Mouse (Mus musculus): ENCODE measurements around the gene Taf3. TPM values are rescaled to one million over a fixed set of nuclear protein-coding genes. Genes with fewer than 3 reads are reported as not detected.
A peak's percentile ranks its signal among the peaks of the same experiment; 100 is the strongest.

Gene Taf3
- total and polyA plus RNA-seq, 3 experiments: 5.5 to 30.8 (median 20.8) TPM

GRCm38 (mm10) chr2:10080310-10081010 lies 32.1 kb upstream of the Taf3 start, which contains the start of the genes Atp5c1 and Kin:
Gene Atp5c1 (minus strand): TSS chr2:10080510.
Gene Kin (plus strand): TSS chr2:10080593.
- Histone ChIP-seq H3K4me1 (ENCODE audit: insufficient read depth, low read depth, low read length) (peaks cover 55% of the 10 kb centered on the region), H3K36me3 (replicated peaks) (peaks cover 61% of the 10 kb centered on the region), H3K9me3 (replicated peaks) (no peaks in the 10 kb centered on the region), H3K4me3 (ENCODE audit: low read depth, low read length) (peak within 1 kb of the TSS; percentile 99), H3K27me3 (ENCODE audit: insufficient read depth, low read length) (no peaks in the 10 kb centered on the region)
- ATAC-seq (ENCODE audit: extremely low read depth, insufficient number of reproducible peaks, low FRiP score, poor library complexity, severe bottlenecking) (peak; percentile 87), DNase-seq (ENCODE audit: low spot score) (peak; percentile 94)
- no peak for TF ChIP-seq TAL1 (conservative IDR thresholded peaks at IDR 0.05; ENCODE audit: low read depth, low read length)
- no peak for TF ChIP-seq GATA2 (IDR thresholded peaks at IDR 0.05; ENCODE audit: borderline replicate concordance, low read depth, low read length)
- no peak for TF ChIP-seq CTCF (IDR thresholded peaks at IDR 0.05; ENCODE audit: low read depth, low read length)
- TF ChIP-seq GATA1 (IDR thresholded peaks at IDR 0.05; ENCODE audit: borderline replicate concordance, low read length): no peak

GRCm38 (mm10) chr2:10079745-10080309 lies 31.4 kb upstream of the Taf3 start:
- H3K27me3 ChIP-seq (ENCODE audit: insufficient read depth, low read length): no peaks in the 10 kb centered on the region
- peaks cover 61% of the 10 kb centered on the region for H3K36me3 ChIP-seq (replicated peaks)
- no peaks in the 10 kb centered on the region for H3K9me3 ChIP-seq (replicated peaks)
- peaks cover 57% of the 10 kb centered on the region for H3K4me1 ChIP-seq (ENCODE audit: insufficient read depth, low read depth, low read length)
- TF ChIP-seq CTCF (IDR thresholded peaks at IDR 0.05; ENCODE audit: low read depth, low read length): no peak
- TF ChIP-seq GATA1 (IDR thresholded peaks at IDR 0.05; ENCODE audit: borderline replicate concordance, low read length): no peak
- TF ChIP-seq GATA2 (IDR thresholded peaks at IDR 0.05; ENCODE audit: borderline replicate concordance, low read depth, low read length): no peak
- TF ChIP-seq TAL1 (conservative IDR thresholded peaks at IDR 0.05; ENCODE audit: low read depth, low read length): no peak
- TF ChIP-seq POLR2AphosphoS5 (IDR thresholded peaks at IDR 0.05; ENCODE audit: insufficient replicate concordance, low read depth, low read length): no peak
- ATAC-seq (ENCODE audit: extremely low read depth, insufficient number of reproducible peaks, low FRiP score, poor library complexity, severe bottlenecking) (no peak), DNase-seq (ENCODE audit: low spot score) (peak; percentile 39)
- H3K4me3 ChIP-seq (ENCODE audit: low read depth, low read length): peak overlapping the region; percentile 99

GRCm38 (mm10) chr2:10076675-10077074 lies 28.3 kb upstream of the Taf3 start:
- ATAC-seq (ENCODE audit: extremely low read depth, insufficient number of reproducible peaks, low FRiP score, poor library complexity, severe bottlenecking) (no peak), DNase-seq (ENCODE audit: low spot score) (no peak)
- H3K4me1 ChIP-seq (ENCODE audit: insufficient read depth, low read depth, low read length): peaks cover 67% of the 10 kb centered on the region
- H3K27me3 ChIP-seq (ENCODE audit: insufficient read depth, low read length): no peaks in the 10 kb centered on the region
- no peak overlapping the region; the same call in 1 of the 2 replicates for H3K4me3 ChIP-seq (ENCODE audit: low read depth, low read length)
- TF ChIP-seq POLR2AphosphoS5 (IDR thresholded peaks at IDR 0.05; ENCODE audit: insufficient replicate concordance, low read depth, low read length) (no peak), CTCF (IDR thresholded peaks at IDR 0.05; ENCODE audit: low read depth, low read length) (no peak), TAL1 (conservative IDR thresholded peaks at IDR 0.05; ENCODE audit: low read depth, low read length) (no peak), GATA2 (IDR thresholded peaks at IDR 0.05; ENCODE audit: borderline replicate concordance, low read depth, low read length) (no peak), GATA1 (IDR thresholded peaks at IDR 0.05; ENCODE audit: borderline replicate concordance, low read length) (no peak)
- H3K36me3 ChIP-seq (replicated peaks): peaks cover 66% of the 10 kb centered on the region
- no peaks in the 10 kb centered on the region for H3K9me3 ChIP-seq (replicated peaks)

GRCm38 (mm10) chr2:10074470-10074869 lies 26.1 kb upstream of the Taf3 start:
- DNase-seq (ENCODE audit: low spot score) (no peak), ATAC-seq (ENCODE audit: extremely low read depth, insufficient number of reproducible peaks, low FRiP score, poor library complexity, severe bottlenecking) (no peak)
- Histone ChIP-seq H3K4me1 (ENCODE audit: insufficient read depth, low read depth, low read length) (peaks cover 67% of the 10 kb centered on the region), H3K36me3 (replicated peaks) (peaks cover 82% of the 10 kb centered on the region), H3K27me3 (ENCODE audit: insufficient read depth, low read length) (no peaks in the 10 kb centered on the region), H3K9me3 (replicated peaks) (no peaks in the 10 kb centered on the region), H3K4me3 (ENCODE audit: low read depth, low read length) (no peak overlapping the region)
- TF ChIP-seq TAL1 (conservative IDR thresholded peaks at IDR 0.05; ENCODE audit: low read depth, low read length) (no peak), GATA1 (IDR thresholded peaks at IDR 0.05; ENCODE audit: borderline replicate concordance, low read length) (no peak), CTCF (IDR thresholded peaks at IDR 0.05; ENCODE audit: low read depth, low read length) (no peak), GATA2 (IDR thresholded peaks at IDR 0.05; ENCODE audit: borderline replicate concordance, low read depth, low read length) (no peak), POLR2AphosphoS5 (IDR thresholded peaks at IDR 0.05; ENCODE audit: insufficient replicate concordance, low read depth, low read length) (no peak)

- no peak for DNase-seq (ENCODE audit: low spot score)
- no peak for TF ChIP-seq POLR2AphosphoS5 (IDR thresholded peaks at IDR 0.05; ENCODE audit: insufficient replicate concordance, low read depth, low read length)
- no peak for TF ChIP-seq CTCF (IDR thresholded peaks at IDR 0.05; ENCODE audit: low read depth, low read length)
- no peak for TF ChIP-seq TAL1 (conservative IDR thresholded peaks at IDR 0.05; ENCODE audit: low read depth, low read length)
- no peak for TF ChIP-seq GATA1 (IDR thresholded peaks at IDR 0.05; ENCODE audit: borderline replicate concordance, low read length)
- TF ChIP-seq GATA2 (IDR thresholded peaks at IDR 0.05; ENCODE audit: borderline replicate concordance, low read depth, low read length): no peak
- Histone ChIP-seq H3K4me1 (ENCODE audit: insufficient read depth, low read depth, low read length) (peaks cover 48% of the 10 kb centered on the region), H3K27me3 (ENCODE audit: insufficient read depth, low read length) (no peaks in the 10 kb centered on the region), H3K36me3 (replicated peaks) (peaks cover 92% of the 10 kb centered on the region), H3K9me3 (replicated peaks) (no peaks in the 10 kb centered on the region), H3K4me3 (ENCODE audit: low read depth, low read length) (no peak overlapping the region)
- ATAC-seq (ENCODE audit: extremely low read depth, insufficient number of reproducible peaks, low FRiP score, poor library complexity, severe bottlenecking): no peak
These were observed 23.4 kb upstream of the Taf3 start for GRCm38 (mm10) chr2:10071751-10072150.

- Histone ChIP-seq H3K9me3 (replicated peaks) (no peaks in the 10 kb centered on the region), H3K4me1 (ENCODE audit: insufficient read depth, low read depth, low read length) (peaks cover under 1% of the 10 kb centered on the region; the same call in 1 of the 2 replicates), H3K4me3 (ENCODE audit: low read depth, low read length) (no peak overlapping the region), H3K36me3 (replicated peaks) (peaks cover 95% of the 10 kb centered on the region), H3K27me3 (ENCODE audit: insufficient read depth, low read length) (no peaks in the 10 kb centered on the region)
- ATAC-seq (ENCODE audit: extremely low read depth, insufficient number of reproducible peaks, low FRiP score, poor library complexity, severe bottlenecking) (no peak), DNase-seq (ENCODE audit: low spot score) (no peak)
- no peak for TF ChIP-seq CTCF (IDR thresholded peaks at IDR 0.05; ENCODE audit: low read depth, low read length)
- TF ChIP-seq TAL1 (conservative IDR thresholded peaks at IDR 0.05; ENCODE audit: low read depth, low read length): no peak
- no peak for TF ChIP-seq POLR2AphosphoS5 (IDR thresholded peaks at IDR 0.05; ENCODE audit: insufficient replicate concordance, low read depth, low read length)
- no peak for TF ChIP-seq GATA2 (IDR thresholded peaks at IDR 0.05; ENCODE audit: borderline replicate concordance, low read depth, low read length)
- TF ChIP-seq GATA1 (IDR thresholded peaks at IDR 0.05; ENCODE audit: borderline replicate concordance, low read length): no peak
These were observed 10.4 kb upstream of the Taf3 start for GRCm38 (mm10) chr2:10058836-10059235.

Data from G1E (cell line).